Mouse (Mus musculus): Measurements from ENCODE around the gene Plekha3.

DNA sequence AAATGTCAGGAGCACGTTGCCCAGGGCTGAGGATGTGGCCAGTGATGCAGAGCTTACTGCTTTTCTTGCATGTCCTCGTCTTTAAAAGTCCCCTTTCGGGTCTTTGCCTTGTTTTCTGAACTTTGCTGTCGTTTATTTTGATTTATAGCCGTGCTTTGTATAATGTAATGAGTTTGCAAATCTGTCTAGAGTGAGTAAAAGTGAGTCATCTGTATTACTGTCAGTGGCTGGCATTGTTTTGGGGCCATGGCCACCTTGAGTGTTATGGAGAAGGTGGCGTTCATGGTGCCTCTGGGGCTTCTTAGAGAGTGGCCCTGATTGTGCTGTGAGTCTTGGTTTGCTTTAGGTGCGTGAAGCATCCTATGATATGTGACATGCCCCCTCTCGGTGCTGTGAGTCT is 7.2 kb downstream of the Plekha3 start:
- TF ChIP-seq POLR2A (IDR thresholded peaks at IDR 0.05; ENCODE audit: insufficient read length, low read depth), result no peak
- TF ChIP-seq TCF12 (IDR thresholded peaks at IDR 0.05; ENCODE audit: insufficient read depth, poor library complexity, severe bottlenecking), result no peak
- TF ChIP-seq SRF (IDR thresholded peaks at IDR 0.05; ENCODE audit: control insufficient read depth, insufficient read length, low read depth), result no peak
- TF ChIP-seq E2F4 (IDR thresholded peaks at IDR 0.05; ENCODE audit: insufficient read depth), result no peak
- no peak for TF ChIP-seq POLR2AphosphoS2 (IDR thresholded peaks at IDR 0.05; ENCODE audit: insufficient read length, low read depth)

All from myocyte (in vitro differentiated cells).